Mouse (Mus musculus) bone marrow, adult 2 months (tissue): ENCODE data around the gene Hoxa1. TPM values are rescaled to one million over a fixed set of nuclear protein-coding genes. Genes with fewer than 3 reads are reported as not detected.

Experiments used
- H3K27ac ChIP-seq: fragments of 200-500 bp; 2 replicates; pipeline ENCODE4 v1.5.1; 2012; ENCODE audit warnings: low read depth, mild to moderate bottlenecking, control low read depth, inconsistent platforms, low read length; ENCODE audit not compliant: control insufficient read depth, poor library complexity, insufficient read depth
- H3K4me1 ChIP-seq: fragments of 200-500 bp; 2 replicates; pipeline ENCODE4 v1.6.1; 2011; ENCODE audit warnings: low read length; ENCODE audit not compliant: control insufficient read depth, insufficient read depth
- H3K4me3 ChIP-seq: fragments of 200-500 bp; replicated peaks from 2 replicates; pipeline ENCODE3; 2011; ENCODE audit warnings: mild to moderate bottlenecking, low read depth, low read length, control low read depth; ENCODE audit not compliant: control insufficient read depth
- CTCF ChIP-seq: fragments of 200-500 bp; IDR thresholded peaks from 2 replicates; pipeline ENCODE4 v1.5.1; 2011; ENCODE audit warnings: low read length, control low read depth; ENCODE audit not compliant: control insufficient read depth, insufficient read depth
- POLR2A ChIP-seq: fragments of 200-500 bp; IDR thresholded peaks from 2 replicates; pipeline ENCODE4 v1.6.1; 2011; ENCODE audit warnings: low read depth, mild to moderate bottlenecking, control low read depth, low read length, borderline replicate concordance; ENCODE audit not compliant: control insufficient read depth
- WGBS: fragments of 180-500 bp; shearing (Covaris S2); methylation state at CpG from one replicate; pipeline ENCODE4 v1.1.7; 2018; 5-methylcytosine and 5-hydroxymethylcytosine counted together
- polyA plus RNA-seq: library from polyadenylated mRNA; stranded (reverse); fragments of >200 nt; gene quantifications from 2 replicates; pipeline ENCODE4 v1.2.4, GENCODE M21; 2011; ENCODE audit warnings: low replicate concordance; ENCODE audit not compliant: missing spikeins, insufficient read depth, insufficient read length

The Hoxa1 gene
- polyA plus RNA-seq = 0.97 TPM in 1 of 2 replicates, not detected in the other

DNA sequence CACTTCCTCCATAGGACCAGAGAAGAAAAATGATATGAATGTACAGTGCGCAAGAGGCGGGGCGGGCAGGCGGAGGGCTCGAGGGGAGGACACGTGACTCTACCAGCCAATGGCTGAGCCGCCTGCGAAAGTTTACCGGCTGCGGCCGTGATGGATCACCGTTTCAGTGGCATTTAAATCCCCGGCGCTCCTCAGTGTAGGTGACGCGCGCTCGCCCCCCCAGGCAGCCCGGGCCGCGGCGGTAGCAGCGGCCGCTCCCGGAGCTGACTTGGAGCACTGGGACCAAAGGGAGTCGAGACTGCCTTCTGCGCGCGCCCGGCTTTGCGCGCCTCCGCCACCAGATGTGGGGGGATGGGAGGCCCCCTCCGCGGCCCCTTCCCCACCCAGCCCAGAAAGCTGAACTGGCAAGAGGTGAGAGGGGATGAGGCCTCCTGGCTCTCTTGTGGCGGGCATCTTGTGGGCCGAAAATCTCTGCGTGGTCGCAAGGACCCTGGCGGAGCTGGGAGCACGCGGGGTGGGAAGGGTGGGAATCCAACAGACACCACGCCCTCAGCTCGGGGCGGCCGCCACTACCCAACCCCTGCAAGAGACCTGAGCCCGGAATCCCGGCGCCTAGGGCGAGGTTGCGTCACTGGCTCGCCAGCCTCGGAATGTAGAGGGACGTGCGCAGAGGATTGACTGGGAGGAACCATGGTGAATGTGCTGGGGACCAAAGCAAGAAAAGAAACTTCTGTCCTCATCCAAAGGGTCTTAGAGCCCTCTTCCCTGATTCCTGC is at the start of gene Hoxa1:
Gene Hoxa1 (minus strand): TSS at position 42 of the 776 bp plus-strand sequence.
- Histone ChIP-seq H3K27ac (no peak within 1 kb of the TSS), H3K4me3 (peak within 1 kb of the TSS; percentile 48), H3K4me1 (no peaks in the 10 kb centered on the region)
- under 1% methylated on average over 55 of the region's 55 CpGs for WGBS
- TF ChIP-seq CTCF = no peak

DNA sequence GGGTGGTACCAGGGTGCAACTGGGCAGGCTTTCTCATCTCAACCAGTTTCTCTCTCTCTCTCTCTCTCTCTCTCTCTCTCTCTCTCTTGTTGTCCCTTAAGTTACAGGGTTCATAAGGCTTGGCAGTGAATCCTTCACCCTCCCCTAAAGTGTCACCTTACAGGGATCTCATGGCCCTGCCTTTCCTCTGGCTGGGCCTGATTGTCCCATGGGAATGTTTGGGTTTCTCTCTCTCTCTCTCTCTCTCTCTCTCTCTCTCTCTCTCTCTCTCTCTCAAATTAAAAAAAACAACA is 49.5 kb upstream of the Hoxa1 start:
- H3K4me3 ChIP-seq = no peak overlapping the region
- H3K27ac ChIP-seq = no peak overlapping the region
- no peaks in the 10 kb centered on the region; the same call in 1 of the 2 replicates for H3K4me1 ChIP-seq

DNA sequence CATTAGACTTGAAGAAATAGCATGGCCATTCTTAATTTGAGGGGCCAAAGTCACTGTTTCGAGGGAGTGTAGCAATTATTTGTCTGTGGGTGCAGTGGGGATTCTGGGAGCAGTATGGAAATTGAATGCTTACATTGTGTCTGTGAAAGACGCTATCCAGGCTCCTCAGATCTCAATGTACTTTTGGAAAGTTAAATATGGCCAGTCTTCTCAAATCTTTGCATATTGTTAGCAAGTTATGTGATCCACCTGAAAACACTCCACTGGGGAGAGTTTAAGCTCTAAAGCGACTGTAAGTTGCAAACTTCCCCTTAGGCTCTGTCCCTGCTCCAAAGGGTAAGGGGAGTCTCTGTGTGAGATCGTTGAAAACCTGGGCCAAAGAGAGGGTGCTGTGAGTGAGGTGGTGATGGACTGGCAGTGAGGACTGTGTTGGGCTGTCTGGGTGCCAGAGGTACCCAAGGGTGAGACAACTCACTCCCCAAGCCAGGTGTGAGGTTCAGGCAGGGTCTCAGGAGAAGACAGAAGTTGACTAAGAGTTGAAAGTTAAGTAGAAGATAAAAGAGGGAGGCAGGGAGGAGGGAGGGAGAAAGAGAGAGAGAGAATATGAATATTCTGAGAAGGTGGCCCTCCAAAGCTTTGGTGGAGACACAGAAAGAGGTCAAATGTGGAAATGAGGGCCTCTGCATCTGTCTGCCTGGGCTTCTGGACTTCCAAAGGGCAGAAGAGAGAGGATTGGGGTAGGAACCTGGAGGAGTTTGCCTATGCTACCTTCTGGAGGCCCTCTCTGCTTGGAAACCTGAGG is 49.0 kb upstream of the Hoxa1 start:
- Histone ChIP-seq H3K4me1 (no peaks in the 10 kb centered on the region; the same call in 1 of the 2 replicates), H3K27ac (no peak overlapping the region), H3K4me3 (no peak overlapping the region)
- TF ChIP-seq POLR2A (no peak), CTCF (no peak)
- 71% methylated on average over 4 of the region's 4 CpGs for WGBS

More for the DNA sequence above, 49.5 kb upstream of the Hoxa1 start:
- TF ChIP-seq POLR2A = no peak
- TF ChIP-seq CTCF = no peak

DNA sequence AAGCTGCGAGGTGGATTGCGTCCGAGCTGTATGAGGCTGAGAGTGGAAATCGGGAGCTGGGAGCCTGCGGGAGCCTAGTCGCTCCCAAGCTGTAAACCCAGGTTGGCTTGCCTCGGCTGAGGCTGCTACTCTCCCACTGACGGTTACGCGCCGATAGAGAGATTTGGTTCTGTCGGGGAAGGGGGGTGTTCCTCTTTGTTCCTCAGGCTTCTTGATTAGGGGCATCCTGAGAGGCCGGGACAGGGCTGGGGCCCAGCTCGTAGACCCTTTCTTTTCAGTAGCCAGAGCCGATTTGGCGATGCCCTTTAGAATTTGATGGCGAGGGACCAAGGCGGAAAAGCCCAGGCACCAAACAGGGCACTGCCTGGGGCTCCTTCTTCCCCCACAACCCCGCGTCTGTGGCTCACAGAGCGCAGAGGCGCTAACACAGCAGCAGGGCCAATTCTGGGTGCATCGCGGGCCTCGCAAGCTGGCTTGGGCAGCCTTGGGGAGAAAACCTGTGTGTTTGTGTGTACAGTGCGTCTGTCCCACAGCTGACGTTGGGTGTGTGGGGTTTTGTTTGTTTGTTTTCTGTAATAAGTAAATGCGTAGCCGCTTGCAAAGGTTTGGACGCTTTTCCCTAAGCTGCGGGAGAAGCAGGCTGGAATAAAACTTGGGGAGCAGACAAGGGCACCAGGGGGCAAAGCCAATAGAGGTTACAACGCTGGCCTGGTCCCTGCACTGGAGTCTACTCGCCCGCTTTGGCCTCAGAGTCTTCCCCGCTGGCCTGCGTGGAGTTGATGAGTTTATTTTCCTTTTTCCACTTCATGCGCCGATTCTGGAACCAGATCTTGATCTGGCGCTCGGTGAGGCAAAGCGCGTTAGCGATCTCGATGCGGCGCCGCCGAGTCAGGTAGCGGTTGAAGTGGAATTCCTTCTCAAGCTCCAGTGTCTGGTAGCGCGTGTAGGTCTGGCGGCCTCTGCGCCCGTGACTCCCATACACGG is 47.8 kb upstream of the Hoxa1 start:
- TF ChIP-seq CTCF = no peak
- no peak for TF ChIP-seq POLR2A
- Histone ChIP-seq H3K27ac (no peak overlapping the region), H3K4me1 (no peaks in the 10 kb centered on the region; the same call in 1 of the 2 replicates), H3K4me3 (no peak overlapping the region)
- WGBS = 89% methylated on average over 55 of the region's 55 CpGs

DNA sequence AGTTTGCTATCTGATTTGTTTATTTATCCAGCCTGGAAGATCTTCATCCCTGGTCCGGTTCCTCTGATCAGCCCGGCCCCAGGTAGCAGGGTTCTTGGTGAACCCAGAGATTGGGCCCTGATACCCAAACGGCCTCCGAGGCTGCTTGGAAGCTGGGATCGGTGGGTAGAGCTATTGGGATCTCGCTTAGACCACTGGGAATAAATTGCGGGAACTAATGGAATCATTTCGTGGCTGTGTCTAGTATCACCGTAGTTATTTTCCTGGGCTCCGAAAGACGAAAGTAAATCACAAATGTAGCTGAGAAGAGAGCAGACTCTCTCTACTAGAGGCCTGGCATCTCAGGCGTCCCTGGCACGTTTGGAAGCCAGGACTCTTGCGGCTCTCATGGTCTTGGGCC is 47.1 kb upstream of the Hoxa1 start:
- Histone ChIP-seq H3K27ac (no peak overlapping the region), H3K4me3 (no peak overlapping the region), H3K4me1 (no peaks in the 10 kb centered on the region; the same call in 1 of the 2 replicates)
- WGBS = 88% methylated on average over 14 of the region's 14 CpGs
- TF ChIP-seq POLR2A (no peak), CTCF (no peak)

DNA sequence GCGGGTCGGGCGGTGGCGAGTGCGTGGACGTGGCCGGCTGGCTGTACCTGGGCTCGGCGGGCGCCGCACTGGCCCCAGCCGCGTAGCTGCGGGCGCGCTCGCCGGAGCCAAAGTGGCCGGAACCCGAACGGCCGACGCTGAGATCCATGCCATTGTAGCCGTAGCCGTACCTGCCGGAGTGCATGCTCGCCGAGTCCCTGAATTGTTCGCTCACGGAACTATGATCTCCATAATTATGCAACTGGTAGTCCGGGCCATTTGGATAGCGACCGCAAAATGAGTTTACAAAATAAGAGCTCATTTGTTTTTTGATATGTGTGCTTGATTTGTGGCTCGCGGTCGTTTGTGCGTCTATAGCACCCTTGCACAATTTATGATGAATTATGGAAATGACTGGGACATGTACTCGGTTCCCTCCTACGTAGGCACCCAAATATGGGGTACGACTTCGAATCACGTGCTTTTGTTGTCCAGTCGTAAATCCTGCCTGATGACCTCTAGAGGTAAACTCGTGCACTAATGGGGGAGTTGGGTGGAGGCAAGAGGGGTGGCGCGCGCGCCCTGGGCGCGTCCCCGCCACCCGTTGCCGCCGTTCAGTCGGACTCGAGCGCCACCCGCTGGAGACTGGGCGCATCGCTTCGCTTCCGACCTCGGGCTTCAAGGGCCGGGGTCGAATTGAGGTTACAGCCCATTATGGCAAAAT is 46.1 kb upstream of the Hoxa1 start, which contains the start of gene Hoxa5:
Gene Hoxa5 (minus strand): TSS at position 538 of the 703 bp plus-strand sequence.
- WGBS = 74% methylated on average over 65 of the region's 65 CpGs
- no peak within 1 kb of the TSS for H3K27ac ChIP-seq
- no peaks in the 10 kb centered on the region for H3K4me1 ChIP-seq
- no peak within 1 kb of the TSS for H3K4me3 ChIP-seq
- TF ChIP-seq CTCF = no peak
- no peak for TF ChIP-seq POLR2A

DNA sequence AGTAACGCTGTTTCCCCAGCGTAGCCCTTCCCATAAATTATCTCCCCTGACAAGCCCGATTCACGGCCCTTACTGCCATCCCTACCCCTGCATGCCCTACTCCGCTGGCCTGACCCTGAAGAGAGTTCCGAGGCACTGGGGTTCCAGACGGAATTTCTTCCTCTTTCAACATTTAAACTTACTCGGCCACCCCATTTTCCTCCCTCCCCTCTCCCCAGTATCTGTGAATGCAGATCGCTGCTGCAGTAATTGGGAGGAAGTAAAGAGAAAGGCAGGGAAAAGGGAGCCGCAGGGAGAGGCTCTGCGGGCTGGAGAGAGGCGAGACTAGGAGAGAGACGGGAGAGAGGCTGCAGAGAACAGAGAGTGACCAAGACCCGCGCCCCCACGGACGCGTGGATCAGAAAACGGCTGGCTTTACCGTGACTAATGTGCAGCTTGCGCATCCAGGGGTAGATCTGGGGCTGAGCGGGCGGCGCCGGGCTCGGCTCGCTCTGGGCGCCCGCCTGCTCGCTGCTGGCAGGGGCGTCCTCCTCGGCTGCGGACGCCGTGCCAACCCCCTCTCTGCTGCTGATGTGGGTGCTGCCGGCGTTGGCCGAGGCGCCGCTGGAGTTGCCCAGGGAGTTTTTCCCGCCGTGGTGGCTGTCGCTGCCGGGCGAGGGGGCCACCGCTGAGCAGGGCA is 45.4 kb upstream of the Hoxa1 start:
- Histone ChIP-seq H3K4me3 (no peak overlapping the region), H3K4me1 (no peaks in the 10 kb centered on the region), H3K27ac (no peak overlapping the region)
- TF ChIP-seq CTCF (no peak), POLR2A (no peak)
- 82% methylated on average over 46 of the region's 46 CpGs for WGBS
